Mouse (Mus musculus) ovary, postnatal 14 days (tissue): ENCODE measurements at regions not wholly inside any gene's neighbourhood (a gene's known extent, or its start where the extent isn't known, plus 50 kb on each side); places are given as distances from the start of the nearest gene placed in this dataset.
"Not testable (repeated sequence)": the region's sequence is repeated elsewhere in the genome, so short reads cannot be mapped to it uniquely, and the experiment has no call there.

Source experiments
- DNase-seq: peaks from one replicate; pipeline ENCODE4 v3.0.0; 2022; ENCODE audit warnings: low spot score

GRCm38 (mm10) chr3:126011269-126011668 lies 72.8 kb upstream of the Ugt8a start:
- DNase-seq, result peak; percentile 0

GRCm38 (mm10) chr3:126016166-126016565 lies 77.7 kb upstream of the Ugt8a start:
- DNase-seq, result no peak

- no peak for DNase-seq
Measured at GRCm38 (mm10) chr3:126044327-126044726, 105.9 kb upstream of the Ugt8a start.

- no peak for DNase-seq
Measured at GRCm38 (mm10) chr3:126044861-126045260, 106.4 kb upstream of the Ugt8a start.

- DNase-seq, result no peak
Measured at GRCm38 (mm10) chr3:126045992-126046786, 107.8 kb upstream of the Ugt8a start.

- no peak for DNase-seq
Measured at GRCm38 (mm10) chr3:126058585-126058984, 120.2 kb upstream of the Ugt8a start.

GRCm38 (mm10) chr3:126105086-126105485 lies 166.7 kb upstream of the Ugt8a start:
- no peak for DNase-seq

GRCm38 (mm10) chr3:126109371-126109770 lies 171.0 kb upstream of the Ugt8a start:
- DNase-seq, result no peak

- no peak for DNase-seq
Measured at GRCm38 (mm10) chr3:126117849-126118248, 179.4 kb upstream of the Ugt8a start.

GRCm38 (mm10) chr3:126122323-126123259 lies 184.2 kb upstream of the Ugt8a start:
- no peak for DNase-seq

- no peak for DNase-seq
Measured at GRCm38 (mm10) chr3:126166542-126166941, 196.9 kb upstream of the Arsj start.

- DNase-seq, result no peak
Measured at GRCm38 (mm10) chr3:126209024-126209423, 154.5 kb upstream of the Arsj start.

GRCm38 (mm10) chr3:126210226-126210625 lies 153.3 kb upstream of the Arsj start:
- no peak for DNase-seq

- DNase-seq, result no peak
Measured at GRCm38 (mm10) chr3:126227575-126227974, 135.9 kb upstream of the Arsj start.

GRCm38 (mm10) chr3:126245834-126246233 lies 117.7 kb upstream of the Arsj start:
- no peak for DNase-seq

GRCm38 (mm10) chr3:126261270-126261669 lies 102.2 kb upstream of the Arsj start:
- no peak for DNase-seq

- not testable (repeated sequence) for DNase-seq
Measured at GRCm38 (mm10) chr3:126272027-126272426, 91.5 kb upstream of the Arsj start.

GRCm38 (mm10) chr3:126273566-126273965 lies 89.9 kb upstream of the Arsj start:
- no peak for DNase-seq

GRCm38 (mm10) chr3:126276008-126276700 lies 87.3 kb upstream of the Arsj start:
- DNase-seq, result no peak

- no peak for DNase-seq
Measured at GRCm38 (mm10) chr3:126284294-126285090, 79.0 kb upstream of the Arsj start.

- no peak for DNase-seq
Measured at GRCm38 (mm10) chr3:126292259-126292658, 71.2 kb upstream of the Arsj start.
